Mouse (Mus musculus) bone marrow, adult 2 months (tissue): ENCODE measurements around the gene Stk39.

Source experiments
- CTCF ChIP-seq: fragments of 200-500 bp; IDR thresholded peaks from 2 replicates; pipeline ENCODE4 v1.5.1; 2011; ENCODE audit warnings: low read length, control low read depth; ENCODE audit not compliant: control insufficient read depth, insufficient read depth
- POLR2A ChIP-seq: fragments of 200-500 bp; IDR thresholded peaks from 2 replicates; pipeline ENCODE4 v1.6.1; 2011; ENCODE audit warnings: low read depth, mild to moderate bottlenecking, control low read depth, low read length, borderline replicate concordance; ENCODE audit not compliant: control insufficient read depth

DNA sequence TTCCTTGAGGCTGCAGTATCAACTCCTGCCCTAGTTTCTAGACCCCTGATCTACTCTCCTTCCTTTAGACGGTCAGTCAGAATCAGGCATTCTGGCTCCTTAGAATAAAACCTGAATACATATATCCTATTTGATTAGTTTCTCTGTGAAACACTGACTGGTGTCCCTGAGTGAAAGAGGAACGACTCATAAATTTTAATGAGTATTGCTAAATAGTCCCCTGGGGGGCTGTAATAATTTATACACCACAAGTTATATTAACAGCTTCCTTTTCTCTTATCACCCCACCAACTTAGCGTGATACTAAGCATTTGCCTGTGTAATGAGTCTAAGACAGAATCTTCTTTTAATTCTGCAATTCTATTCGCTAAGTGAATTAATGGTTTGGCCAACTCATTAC is 30.7 kb upstream of the Stk39 start:
- TF ChIP-seq CTCF: no peak
- TF ChIP-seq POLR2A: no peak
